Mouse (Mus musculus) right cerebral cortex, postnatal 4 days (tissue): Measurements from ENCODE around the gene Ccdc78.

Source experiments
- DNase-seq: peaks from one replicate; pipeline ENCODE4 v3.0.0-alpha.2; 2022

The Ccdc78 gene

GRCm38 (mm10) chr17:25835301-25835700 lies 48.9 kb downstream of the Ccdc78 start:
- no peak for DNase-seq

- no peak for DNase-seq
Measured at GRCm38 (mm10) chr17:25835816-25836215, 49.4 kb downstream of the Ccdc78 start.

- DNase-seq: no peak
Measured at GRCm38 (mm10) chr17:25836397-25837075, 50.2 kb downstream of the Ccdc78 start.

DNA sequence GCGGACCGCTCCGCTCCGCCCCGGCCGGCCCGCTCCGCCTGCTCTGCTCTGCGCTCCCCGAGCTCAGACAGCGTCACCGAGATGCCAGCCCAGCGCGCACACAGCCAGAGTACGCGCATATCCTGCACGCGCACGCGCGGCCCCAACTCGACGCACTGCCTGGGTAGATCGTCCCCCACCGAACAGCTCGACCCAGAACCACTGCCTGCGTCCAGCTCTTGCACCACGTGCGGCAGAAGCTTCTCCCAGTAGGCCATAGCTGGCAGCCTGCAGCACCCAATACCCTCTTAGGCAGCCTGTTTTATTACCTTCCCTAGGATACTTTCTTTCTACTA lies 50.7 kb downstream of the Ccdc78 start, which contains the start of gene Rhbdl1:
TSS of gene Rhbdl1 (minus strand) at position 220 of the 335 bp plus-strand sequence.
- peak; percentile 89 for DNase-seq

- no peak for DNase-seq
Measured at GRCm38 (mm10) chr17:25837533-25837932, 51.2 kb downstream of the Ccdc78 start.

DNA sequence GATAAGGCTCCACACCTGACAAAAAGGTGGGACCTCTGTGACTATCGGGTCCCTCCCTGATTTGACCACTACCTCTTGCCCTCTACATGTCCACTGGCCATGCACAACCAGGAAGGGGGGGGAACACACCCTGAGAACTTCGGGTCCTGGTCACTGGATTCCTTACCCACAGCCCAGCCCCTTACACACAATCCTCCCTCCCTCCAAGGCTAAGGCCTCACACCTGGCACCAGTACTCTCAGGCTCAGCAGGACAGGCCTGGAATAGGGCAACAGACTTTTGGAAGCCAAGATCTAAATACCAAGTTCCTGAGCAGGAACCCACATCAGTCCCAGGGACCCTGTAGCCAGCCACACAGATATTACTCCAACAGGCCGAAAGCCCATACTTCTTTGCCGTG lies 52.5 kb downstream of the Ccdc78 start:
- no peak for DNase-seq

- DNase-seq: no peak
Measured at GRCm38 (mm10) chr17:25839455-25840235, 53.3 kb downstream of the Ccdc78 start.
